Mouse (Mus musculus): ENCODE data around the gene Jchain. TPM values are rescaled to one million over a fixed set of nuclear protein-coding genes. Genes with fewer than 3 reads are reported as not detected.

Gene Jchain
- polyA plus RNA-seq (2014; fragmentation: Nextera tagmentation; extraction: Ambion mirVana): 0.21 and 0.34 TPM in 2 replicates

DNA sequence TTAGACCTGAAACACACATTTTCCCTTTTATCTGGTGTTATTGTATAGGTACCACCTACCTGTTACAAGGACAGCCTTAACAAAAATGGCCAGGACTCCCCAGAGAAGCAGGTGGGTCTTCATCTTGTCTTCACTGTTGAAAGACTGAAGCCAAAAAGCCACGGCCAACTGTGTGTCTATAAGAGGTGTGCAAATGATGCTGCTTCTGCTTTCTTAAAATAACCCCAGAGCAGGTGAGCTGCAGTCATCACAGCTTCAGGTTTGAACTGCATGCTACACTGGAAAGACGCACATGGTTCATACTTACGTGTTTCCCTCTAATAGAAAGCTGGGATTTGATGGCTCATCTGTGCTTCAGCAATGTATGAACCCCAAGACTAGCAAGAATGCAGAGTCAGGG is at the start of gene Jchain:
Gene Jchain, minus strand, starts transcription at position 235 of the 400 bp plus-strand sequence.
- Histone ChIP-seq H3K4me2 (ENCODE audit: low read depth) (no peak within 1 kb of the TSS), H3K36me3 (ENCODE audit: control insufficient read depth, insufficient read depth, low read length) (no peaks in the 10 kb centered on the region), H3K9me3 (ENCODE audit: control insufficient read depth, low read length) (no peaks in the 10 kb centered on the region), H3K27ac (ENCODE audit: low read depth, low read length) (no peak within 1 kb of the TSS), H3K4me3 (ENCODE audit: low read depth, low read length) (no peak within 1 kb of the TSS), H3K9ac (ENCODE audit: low read length) (no peak within 1 kb of the TSS), H3K27me3 (ENCODE audit: control insufficient read depth, insufficient read depth, low read length) (no peaks in the 10 kb centered on the region), H3K4me1 (ENCODE audit: control insufficient read depth, insufficient read depth, low read length) (no peaks in the 10 kb centered on the region)
- WGBS: 90% methylated on average over 3 of the region's 3 CpGs
- ATAC-seq (ENCODE audit: insufficient read depth, low FRiP score, low TSS enrichment): no peak
- DNase-seq (ENCODE audit: low spot score): no peak

DNA sequence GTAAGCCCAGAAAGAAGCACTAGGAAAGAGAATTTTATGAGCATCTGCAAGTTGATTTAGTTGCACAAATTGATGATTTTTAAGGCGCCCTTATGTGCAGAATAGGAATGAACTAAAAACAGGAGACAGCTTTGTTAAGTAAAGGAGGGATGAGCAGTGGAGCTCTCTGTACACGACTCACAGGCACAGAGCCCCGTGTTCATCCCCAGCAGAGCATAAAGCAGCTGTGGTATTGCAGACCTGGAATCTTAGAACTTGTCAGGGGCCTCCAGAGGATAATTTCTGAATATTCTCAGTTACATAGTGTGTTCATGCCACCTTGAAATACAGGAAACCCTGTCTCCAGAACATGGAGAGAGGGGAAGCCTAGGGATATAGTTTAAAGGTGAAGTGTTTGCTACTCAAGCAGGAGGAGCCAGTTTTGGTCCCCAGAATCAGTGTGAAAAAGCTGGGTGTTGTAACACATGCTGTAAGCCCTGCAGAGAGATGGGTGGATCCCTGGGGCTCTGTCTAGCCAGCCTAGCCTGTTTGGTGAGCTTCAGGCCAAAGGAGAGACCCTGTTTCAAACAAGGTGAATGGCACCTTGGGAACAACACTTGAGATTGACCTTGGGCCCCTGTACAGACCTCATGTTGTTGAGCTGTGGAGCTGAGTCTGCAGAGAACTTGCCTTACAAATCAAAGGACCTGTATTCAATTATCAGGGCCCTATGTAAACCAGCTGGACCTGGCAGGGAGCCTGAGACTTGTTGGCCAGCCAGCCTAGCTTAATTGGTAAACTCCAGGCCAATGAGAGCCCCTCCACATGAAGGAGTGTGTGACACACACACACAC is 48.0 kb upstream of the Jchain start:
- Histone ChIP-seq H3K27ac (ENCODE audit: low read depth, low read length) (no peak overlapping the region), H3K4me1 (ENCODE audit: control insufficient read depth, insufficient read depth, low read length) (no peaks in the 10 kb centered on the region), H3K36me3 (ENCODE audit: control insufficient read depth, insufficient read depth, low read length) (no peaks in the 10 kb centered on the region; the same call in 1 of the 2 replicates), H3K9ac (ENCODE audit: low read length) (no peak overlapping the region), H3K9me3 (ENCODE audit: control insufficient read depth, low read length) (no peaks in the 10 kb centered on the region), H3K27me3 (ENCODE audit: control insufficient read depth, insufficient read depth, low read length) (no peaks in the 10 kb centered on the region), H3K4me3 (ENCODE audit: low read depth, low read length) (no peak overlapping the region), H3K4me2 (ENCODE audit: low read depth) (no peak overlapping the region)
- no peak for ATAC-seq (ENCODE audit: insufficient read depth, low FRiP score, low TSS enrichment)
- 72% methylated on average over 3 of the region's 3 CpGs for WGBS
- no peak for DNase-seq (ENCODE audit: low spot score)

DNA sequence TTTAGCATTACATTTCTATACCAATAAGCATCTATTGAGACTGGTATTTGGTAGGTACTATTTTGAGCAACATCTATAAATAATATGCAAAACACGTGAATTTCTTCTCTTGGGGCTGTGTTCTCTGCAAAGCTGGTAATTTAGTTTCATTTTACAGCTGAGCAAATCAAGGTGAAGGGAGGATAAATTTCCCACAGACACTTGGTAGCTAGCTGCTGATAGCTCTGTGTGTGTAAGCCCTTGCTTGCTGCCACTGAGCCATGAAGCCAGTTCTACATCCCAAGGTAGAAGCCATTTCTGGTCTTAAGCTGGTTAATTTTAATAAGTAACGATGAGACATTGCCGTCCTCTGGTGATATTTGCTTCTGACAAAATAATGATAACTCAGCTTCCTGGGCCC is 47.1 kb upstream of the Jchain start:
- no peaks in the 10 kb centered on the region for H3K27me3 ChIP-seq (ENCODE audit: control insufficient read depth, insufficient read depth, low read length)
- no peak overlapping the region for H3K4me2 ChIP-seq (ENCODE audit: low read depth)
- ATAC-seq (ENCODE audit: insufficient read depth, low FRiP score, low TSS enrichment) (no peak), DNase-seq (ENCODE audit: low spot score) (no peak)
- no peak overlapping the region for H3K4me3 ChIP-seq (ENCODE audit: low read depth, low read length)
- 91% methylated on average over 3 of the region's 3 CpGs for WGBS
- no peaks in the 10 kb centered on the region for H3K9me3 ChIP-seq (ENCODE audit: control insufficient read depth, low read length)
- no peak overlapping the region for H3K9ac ChIP-seq (ENCODE audit: low read length)
- no peaks in the 10 kb centered on the region for H3K4me1 ChIP-seq (ENCODE audit: control insufficient read depth, insufficient read depth, low read length)
- no peaks in the 10 kb centered on the region; the same call in 1 of the 2 replicates for H3K36me3 ChIP-seq (ENCODE audit: control insufficient read depth, insufficient read depth, low read length)
- H3K27ac ChIP-seq (ENCODE audit: low read depth, low read length): no peak overlapping the region

DNA sequence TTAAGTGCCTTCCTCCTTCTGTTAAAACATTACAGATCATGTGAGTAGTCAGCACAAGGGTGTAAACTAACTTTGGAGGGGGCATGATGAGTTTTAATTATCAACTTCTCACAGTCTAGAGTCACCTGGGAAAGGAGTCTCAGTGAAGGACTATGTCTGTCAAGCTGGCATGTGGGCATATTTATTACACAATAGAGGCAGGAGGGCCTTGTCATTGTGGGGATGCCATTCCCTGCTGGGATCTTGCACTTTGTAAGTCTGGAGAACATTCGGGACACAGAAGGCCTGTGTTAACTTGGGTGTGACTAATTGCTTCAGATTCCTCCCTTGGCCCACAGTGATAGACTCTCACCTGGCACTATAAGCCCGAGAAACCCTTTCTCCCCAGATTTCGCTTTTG is 41.9 kb upstream of the Jchain start:
- Histone ChIP-seq H3K36me3 (ENCODE audit: control insufficient read depth, insufficient read depth, low read length) (no peaks in the 10 kb centered on the region; the same call in 1 of the 2 replicates), H3K4me2 (ENCODE audit: low read depth) (no peak overlapping the region), H3K9me3 (ENCODE audit: control insufficient read depth, low read length) (no peaks in the 10 kb centered on the region), H3K9ac (ENCODE audit: low read length) (no peak overlapping the region), H3K27me3 (ENCODE audit: control insufficient read depth, insufficient read depth, low read length) (no peaks in the 10 kb centered on the region), H3K4me3 (ENCODE audit: low read depth, low read length) (no peak overlapping the region), H3K27ac (ENCODE audit: low read depth, low read length) (no peak overlapping the region), H3K4me1 (ENCODE audit: control insufficient read depth, insufficient read depth, low read length) (no peaks in the 10 kb centered on the region)
- 64% methylated on average over 3 of the region's 3 CpGs for WGBS
- DNase-seq (ENCODE audit: low spot score): no peak
- no peak for ATAC-seq (ENCODE audit: insufficient read depth, low FRiP score, low TSS enrichment)

DNA sequence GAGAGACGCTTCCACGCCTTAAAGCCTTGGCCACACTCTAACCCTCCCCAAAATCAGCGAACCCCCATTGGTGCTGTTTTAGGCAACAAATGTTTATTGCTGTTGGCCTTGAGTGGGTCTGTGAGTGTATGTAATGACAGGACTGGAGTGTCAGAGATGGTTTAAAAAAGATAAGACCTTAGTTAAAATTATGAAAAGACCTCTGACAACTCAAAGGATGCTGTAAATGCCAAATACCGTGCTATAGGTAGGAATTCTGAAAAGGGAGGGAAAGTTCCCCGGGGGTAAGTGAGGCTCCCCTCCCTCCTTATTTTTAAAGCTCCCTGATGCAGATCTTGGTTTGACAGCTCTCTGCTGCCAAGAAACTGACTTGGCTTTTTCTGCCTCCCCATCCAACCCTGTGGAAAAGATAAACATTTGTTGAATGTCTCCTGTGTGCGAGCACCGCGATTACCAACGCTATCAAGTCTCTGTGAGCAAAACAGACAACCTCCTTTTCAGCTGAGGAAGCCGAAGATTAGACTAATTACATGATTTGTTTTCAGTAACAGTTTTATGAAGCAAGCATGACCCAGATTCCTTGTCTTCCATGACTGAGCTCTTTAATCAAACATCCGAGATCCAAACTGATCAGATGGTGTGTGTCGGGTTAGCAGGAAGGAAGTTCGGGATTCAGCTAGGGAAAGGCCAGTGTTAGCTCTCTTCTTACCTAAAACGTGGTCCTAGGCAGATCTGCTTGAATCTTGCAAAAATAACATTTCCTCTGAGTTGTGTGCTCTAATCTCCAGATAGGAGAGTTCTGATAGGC is 38.5 kb upstream of the Jchain start:
- H3K27me3 ChIP-seq (ENCODE audit: control insufficient read depth, insufficient read depth, low read length): no peaks in the 10 kb centered on the region
- H3K9me3 ChIP-seq (ENCODE audit: control insufficient read depth, low read length): no peaks in the 10 kb centered on the region
- H3K36me3 ChIP-seq (ENCODE audit: control insufficient read depth, insufficient read depth, low read length): no peaks in the 10 kb centered on the region
- DNase-seq (ENCODE audit: low spot score) (no peak), ATAC-seq (ENCODE audit: insufficient read depth, low FRiP score, low TSS enrichment) (no peak; the same call in 1 of the 2 replicates)
- peak overlapping the region; percentile 84 for H3K9ac ChIP-seq (ENCODE audit: low read length)
- H3K27ac ChIP-seq (ENCODE audit: low read depth, low read length): 0 out of 2 replicates have a peak overlapping the region, but pooled peaks have one; percentile 82
- peak overlapping the region; percentile 97 for H3K4me3 ChIP-seq (ENCODE audit: low read depth, low read length)
- H3K4me1 ChIP-seq (ENCODE audit: control insufficient read depth, insufficient read depth, low read length): no peaks in the 10 kb centered on the region; the same call in 1 of the 2 replicates
- peak overlapping the region; percentile 56 for H3K4me2 ChIP-seq (ENCODE audit: low read depth)
- 8% methylated on average over 14 of the region's 14 CpGs for WGBS

DNA sequence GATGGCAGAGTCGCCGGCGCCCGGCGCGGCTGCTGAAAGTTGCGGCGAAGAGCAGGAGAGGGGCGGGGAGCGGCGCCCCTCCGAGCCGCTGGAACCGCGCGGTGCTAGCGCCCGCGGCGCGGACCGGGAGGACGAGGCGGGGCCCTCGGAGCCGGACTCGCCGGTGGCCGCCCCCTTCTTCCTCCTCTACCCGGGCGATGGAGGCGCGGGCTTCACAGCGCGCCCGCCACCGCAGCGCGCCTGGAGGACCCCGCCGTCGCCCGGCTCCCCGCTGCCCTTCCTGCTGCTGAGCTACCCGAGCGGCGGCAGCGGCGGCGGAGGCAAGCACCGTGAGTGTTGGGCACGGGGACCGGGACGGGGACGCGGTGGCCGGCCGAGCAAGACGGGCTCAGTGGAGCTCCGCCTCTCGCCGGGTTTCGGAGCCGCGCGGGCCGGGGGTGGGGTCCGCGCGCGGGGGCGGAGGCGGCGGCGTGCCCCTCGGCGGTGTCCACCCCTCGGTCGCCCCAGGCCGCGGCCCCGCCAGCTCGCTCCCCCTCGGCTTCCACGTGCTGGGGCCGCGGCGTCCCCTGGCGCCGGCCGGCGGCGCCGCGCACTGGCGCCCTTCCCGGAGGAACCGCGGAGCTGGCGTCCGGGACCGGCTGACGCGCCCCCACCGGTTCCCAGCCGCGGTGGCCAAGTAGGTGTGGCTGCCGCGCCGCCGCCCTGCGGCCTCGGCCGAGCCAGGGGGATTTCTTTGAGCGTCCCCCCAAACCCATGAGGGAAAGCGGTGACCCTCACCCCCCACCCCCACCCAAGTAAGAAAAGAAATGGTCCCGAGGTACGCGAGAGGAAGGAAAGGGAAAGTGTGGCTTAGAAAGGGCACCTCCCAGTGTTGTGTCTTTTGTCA is 37.7 kb upstream of the Jchain start:
- peak; percentile 70 for DNase-seq (ENCODE audit: low spot score)
- H3K4me2 ChIP-seq (ENCODE audit: low read depth): peak overlapping the region; percentile 56
- H3K4me3 ChIP-seq (ENCODE audit: low read depth, low read length): peak overlapping the region; percentile 97
- H3K27ac ChIP-seq (ENCODE audit: low read depth, low read length): peak overlapping the region; percentile 82
- no peaks in the 10 kb centered on the region for H3K36me3 ChIP-seq (ENCODE audit: control insufficient read depth, insufficient read depth, low read length)
- peak overlapping the region; percentile 84 for H3K9ac ChIP-seq (ENCODE audit: low read length)
- H3K9me3 ChIP-seq (ENCODE audit: control insufficient read depth, low read length): no peaks in the 10 kb centered on the region
- no peaks in the 10 kb centered on the region; the same call in 1 of the 2 replicates for H3K4me1 ChIP-seq (ENCODE audit: control insufficient read depth, insufficient read depth, low read length)
- under 1% methylated on average over 71 of the region's 119 CpGs for WGBS
- peak; percentile 72 for ATAC-seq (ENCODE audit: insufficient read depth, low FRiP score, low TSS enrichment)
- no peaks in the 10 kb centered on the region for H3K27me3 ChIP-seq (ENCODE audit: control insufficient read depth, insufficient read depth, low read length)

DNA sequence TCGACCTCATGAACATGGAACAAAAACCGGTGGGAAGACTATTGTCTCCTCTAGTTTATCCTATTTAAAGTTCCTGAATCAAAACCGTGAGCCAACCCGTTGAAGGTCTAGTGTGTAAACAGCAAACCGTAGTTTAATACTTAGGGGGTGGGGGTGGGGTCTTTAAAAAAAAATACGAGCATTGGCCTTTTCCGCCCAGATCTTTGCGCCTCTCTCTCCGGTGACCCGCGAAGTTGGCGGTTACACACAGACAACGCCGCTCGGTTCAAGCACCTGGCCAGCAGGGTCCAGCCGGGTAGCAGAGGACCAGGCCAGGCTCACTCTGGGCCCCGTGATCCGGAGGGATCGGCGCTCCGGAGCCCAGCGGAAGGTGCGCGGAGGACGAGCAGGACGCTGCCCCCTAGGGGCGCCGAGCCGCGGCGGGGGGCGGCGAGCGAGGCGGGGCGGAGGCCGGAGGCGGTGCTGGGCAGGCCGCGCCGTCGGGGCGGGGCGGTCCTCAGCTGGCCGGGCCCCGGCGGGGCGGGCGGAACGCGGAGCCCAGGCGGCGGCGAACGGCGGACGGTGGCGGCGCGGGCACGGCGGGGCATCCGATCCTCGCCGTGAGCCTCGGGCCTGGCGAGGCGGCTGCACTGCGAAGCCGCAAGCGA is 36.9 kb upstream of the Jchain start, which contains the start of gene Rufy3:
Gene Rufy3, plus strand, starts transcription at position 540 of the 647 bp plus-strand sequence.
- no peaks in the 10 kb centered on the region; the same call in 1 of the 2 replicates for H3K4me1 ChIP-seq (ENCODE audit: control insufficient read depth, insufficient read depth, low read length)
- H3K9ac ChIP-seq (ENCODE audit: low read length): peak within 1 kb of the TSS; percentile 84
- H3K4me2 ChIP-seq (ENCODE audit: low read depth): peak within 1 kb of the TSS; percentile 56
- H3K27ac ChIP-seq (ENCODE audit: low read depth, low read length): peak within 1 kb of the TSS; percentile 82
- peak; percentile 85 for DNase-seq (ENCODE audit: low spot score)
- H3K9me3 ChIP-seq (ENCODE audit: control insufficient read depth, low read length): no peaks in the 10 kb centered on the region
- WGBS: under 1% methylated on average over 31 of the region's 71 CpGs
- H3K4me3 ChIP-seq (ENCODE audit: low read depth, low read length): peak within 1 kb of the TSS; percentile 97
- H3K27me3 ChIP-seq (ENCODE audit: control insufficient read depth, insufficient read depth, low read length): no peaks in the 10 kb centered on the region
- H3K36me3 ChIP-seq (ENCODE audit: control insufficient read depth, insufficient read depth, low read length): no peaks in the 10 kb centered on the region
- peak; percentile 84 for ATAC-seq (ENCODE audit: insufficient read depth, low FRiP score, low TSS enrichment)
